Mouse (Mus musculus): Measurements from ENCODE around the gene Gm6217. TPM values are rescaled to one million over a fixed set of nuclear protein-coding genes. Genes with fewer than 3 reads are reported as not detected.
A peak's percentile ranks its signal among the peaks of the same experiment; 100 is the strongest.
"Not testable (repeated sequence)": the region's sequence is repeated elsewhere in the genome, so short reads cannot be mapped to it uniquely, and the experiment has no call there.

Gene Gm6217
- polyA plus RNA-seq (2012; rRNA removed), result not detected in 2 replicates

DNA sequence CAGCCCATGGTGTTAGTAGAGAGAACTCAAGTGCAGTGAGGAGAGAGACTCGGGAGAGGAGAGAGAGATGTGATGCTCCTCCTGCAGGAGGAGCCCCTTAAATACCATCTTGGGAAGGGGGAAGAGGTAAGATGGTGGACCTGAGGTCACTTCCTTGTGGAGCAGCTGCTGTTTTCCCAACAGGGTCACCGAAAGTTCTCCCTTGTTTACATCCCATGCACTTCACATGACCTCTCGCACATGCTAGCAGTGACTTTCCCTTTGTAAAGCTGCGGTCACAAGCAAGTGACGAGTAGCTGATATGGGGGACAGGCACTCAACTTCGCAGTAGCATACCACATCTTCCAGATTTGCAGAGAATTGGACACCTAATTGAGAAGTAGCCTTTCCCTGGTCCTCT lies at the start of gene Gm6217:
Gm6217 (minus strand) TSS at position 74 of the 400 bp plus-strand sequence.
- not testable (repeated sequence) for H3K36me3 ChIP-seq (ENCODE audit: control insufficient read depth, insufficient read depth, low read length); H3K27ac ChIP-seq (ENCODE audit: insufficient read depth, low read length); DNase-seq (ENCODE audit: low read depth in 1 of 2, low spot score in 2 of 2); H3K27me3 ChIP-seq (ENCODE audit: control insufficient read depth, insufficient read depth, low read length); H3K4me3 ChIP-seq (ENCODE audit: extremely low read depth, insufficient read depth, insufficient read length); H3K4me1 ChIP-seq (ENCODE audit: control insufficient read depth, insufficient read depth, insufficient read length)
- no CpG with 5 or more reads among the region's 6 CpGs for WGBS

DNA sequence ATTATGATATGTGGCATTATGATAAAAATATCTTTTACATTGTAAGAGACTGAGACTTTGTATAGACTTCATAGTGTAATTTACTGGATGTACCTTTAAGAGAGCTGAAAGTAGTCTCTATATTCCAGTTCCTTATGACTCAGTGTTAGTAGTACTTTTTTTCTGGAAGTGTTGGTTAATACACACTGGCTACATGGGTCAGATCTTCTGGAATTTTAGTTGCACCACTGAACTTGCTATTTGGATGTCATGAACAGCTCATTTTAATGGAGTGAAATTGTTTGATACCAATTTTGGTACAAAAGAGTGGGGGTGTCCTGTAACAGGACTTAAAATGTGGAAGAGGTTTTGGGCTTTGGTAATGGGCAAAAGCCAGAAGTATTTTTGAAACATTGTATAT lies 46.6 kb upstream of the Gm6217 start:
- no peak for TF ChIP-seq CTCF (IDR thresholded peaks at IDR 0.05; ENCODE audit: extremely low read depth, insufficient read depth, insufficient read length, insufficient replicate concordance)
- no peak for TF ChIP-seq POLR2A (IDR thresholded peaks at IDR 0.05; ENCODE audit: low read depth, low read length)
- no peak overlapping the region for H3K4me3 ChIP-seq (ENCODE audit: extremely low read depth, insufficient read depth, insufficient read length)
- no peak overlapping the region for H3K27ac ChIP-seq (ENCODE audit: insufficient read depth, low read length)
- no peaks in the 10 kb centered on the region for H3K36me3 ChIP-seq (ENCODE audit: control insufficient read depth, insufficient read depth, low read length)
- no peak for DNase-seq (ENCODE audit: low read depth in 1 of 2, low spot score in 2 of 2)
- no peaks in the 10 kb centered on the region; the same call in 1 of the 2 replicates for H3K4me1 ChIP-seq (ENCODE audit: control insufficient read depth, insufficient read depth, insufficient read length)
- H3K27me3 ChIP-seq (ENCODE audit: control insufficient read depth, insufficient read depth, low read length), result no peaks in the 10 kb centered on the region

DNA sequence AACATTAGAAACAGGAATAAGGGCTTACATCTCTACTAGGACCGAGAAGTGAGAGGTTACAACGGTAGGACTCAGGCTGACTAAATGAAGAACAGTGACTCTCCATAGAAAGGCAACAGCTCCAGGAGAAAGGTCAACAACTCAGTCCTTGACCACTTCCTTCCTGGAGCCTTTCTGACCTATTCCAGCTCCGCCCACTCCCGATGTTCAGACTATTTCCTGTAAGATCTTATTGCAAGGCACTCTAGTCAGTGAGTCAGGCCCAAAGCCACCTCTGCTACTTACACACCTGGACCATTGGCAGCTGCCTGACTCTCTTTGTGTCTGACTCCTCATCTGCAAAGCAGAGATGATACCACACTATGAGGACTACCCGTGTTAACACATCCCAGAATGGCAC lies 44.6 kb upstream of the Gm6217 start:
- no peak for DNase-seq (ENCODE audit: low read depth in 1 of 2, low spot score in 2 of 2)
- H3K4me3 ChIP-seq (ENCODE audit: extremely low read depth, insufficient read depth, insufficient read length), result no peak overlapping the region
- no peak for TF ChIP-seq POLR2A (IDR thresholded peaks at IDR 0.05; ENCODE audit: low read depth, low read length)
- no peak for TF ChIP-seq CTCF (IDR thresholded peaks at IDR 0.05; ENCODE audit: extremely low read depth, insufficient read depth, insufficient read length, insufficient replicate concordance)
- no peaks in the 10 kb centered on the region for H3K36me3 ChIP-seq (ENCODE audit: control insufficient read depth, insufficient read depth, low read length)
- H3K27me3 ChIP-seq (ENCODE audit: control insufficient read depth, insufficient read depth, low read length), result no peaks in the 10 kb centered on the region
- 40% methylated on average over 5 of the region's 5 CpGs for WGBS
- peak overlapping the region; percentile 5; the same call in 1 of the 2 replicates for H3K27ac ChIP-seq (ENCODE audit: insufficient read depth, low read length)
- no peaks in the 10 kb centered on the region; the same call in 1 of the 2 replicates for H3K4me1 ChIP-seq (ENCODE audit: control insufficient read depth, insufficient read depth, insufficient read length)

DNA sequence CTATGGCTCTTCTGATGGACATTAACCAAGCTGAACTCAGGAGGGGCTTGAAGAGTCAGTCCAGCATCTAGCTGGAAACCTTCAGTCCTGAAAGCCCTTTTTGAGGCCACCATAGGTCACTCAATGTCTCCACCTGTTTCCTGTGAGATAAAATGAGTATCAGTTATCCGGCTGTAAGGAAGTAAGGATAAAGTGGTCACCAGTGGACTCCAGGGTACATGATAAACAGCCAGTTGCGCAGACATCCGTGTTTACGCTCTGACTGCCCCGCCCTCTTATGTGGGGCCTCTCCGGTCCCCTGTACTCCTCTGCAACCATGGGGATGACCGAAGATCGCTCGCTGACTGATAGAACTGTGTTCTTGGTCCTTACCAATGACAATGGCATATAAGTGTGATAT lies 43.1 kb upstream of the Gm6217 start:
- Histone ChIP-seq H3K27ac (ENCODE audit: insufficient read depth, low read length) (peak overlapping the region; percentile 62), H3K36me3 (ENCODE audit: control insufficient read depth, insufficient read depth, low read length) (no peaks in the 10 kb centered on the region), H3K27me3 (ENCODE audit: control insufficient read depth, insufficient read depth, low read length) (no peaks in the 10 kb centered on the region), H3K4me1 (ENCODE audit: control insufficient read depth, insufficient read depth, insufficient read length) (no peaks in the 10 kb centered on the region; the same call in 1 of the 2 replicates), H3K4me3 (ENCODE audit: extremely low read depth, insufficient read depth, insufficient read length) (no peak overlapping the region)
- 50% methylated on average over 9 of the region's 9 CpGs for WGBS
- DNase-seq (ENCODE audit: low read depth in 1 of 2, low spot score in 2 of 2), result no peak
- TF ChIP-seq CTCF (IDR thresholded peaks at IDR 0.05; ENCODE audit: extremely low read depth, insufficient read depth, insufficient read length, insufficient replicate concordance), result no peak
- TF ChIP-seq POLR2A (IDR thresholded peaks at IDR 0.05; ENCODE audit: low read depth, low read length), result no peak

DNA sequence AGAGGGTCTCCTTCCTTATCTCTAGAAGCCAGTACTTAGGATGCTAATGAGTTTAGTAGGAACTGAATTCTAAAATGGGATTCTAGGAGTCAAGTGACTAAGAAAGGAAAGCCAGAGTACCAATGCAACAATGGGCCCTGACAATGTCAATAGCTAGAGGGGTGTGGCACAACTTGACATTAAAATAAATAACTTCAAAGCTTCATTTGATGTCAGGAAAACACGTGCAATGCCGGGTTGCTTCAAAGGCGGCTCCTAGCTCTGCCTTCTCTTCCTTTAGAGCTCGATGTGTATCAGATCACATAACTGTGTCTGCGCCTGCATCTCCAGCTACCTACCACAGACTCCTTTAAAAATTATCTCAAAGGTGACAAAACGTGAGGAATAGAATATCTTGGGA lies 42.7 kb upstream of the Gm6217 start:
- WGBS, result 46% methylated on average over 6 of the region's 6 CpGs
- Histone ChIP-seq H3K27ac (ENCODE audit: insufficient read depth, low read length) (peak overlapping the region; percentile 62; the same call in 1 of the 2 replicates), H3K27me3 (ENCODE audit: control insufficient read depth, insufficient read depth, low read length) (no peaks in the 10 kb centered on the region), H3K4me3 (ENCODE audit: extremely low read depth, insufficient read depth, insufficient read length) (no peak overlapping the region), H3K4me1 (ENCODE audit: control insufficient read depth, insufficient read depth, insufficient read length) (no peaks in the 10 kb centered on the region; the same call in 1 of the 2 replicates), H3K36me3 (ENCODE audit: control insufficient read depth, insufficient read depth, low read length) (no peaks in the 10 kb centered on the region)
- peak in 1 of 2 experiments; percentile 37 for DNase-seq (ENCODE audit: low read depth in 1 of 2, low spot score in 2 of 2)
- TF ChIP-seq POLR2A (IDR thresholded peaks at IDR 0.05; ENCODE audit: low read depth, low read length) (no peak), CTCF (IDR thresholded peaks at IDR 0.05; ENCODE audit: extremely low read depth, insufficient read depth, insufficient read length, insufficient replicate concordance) (no peak)

DNA sequence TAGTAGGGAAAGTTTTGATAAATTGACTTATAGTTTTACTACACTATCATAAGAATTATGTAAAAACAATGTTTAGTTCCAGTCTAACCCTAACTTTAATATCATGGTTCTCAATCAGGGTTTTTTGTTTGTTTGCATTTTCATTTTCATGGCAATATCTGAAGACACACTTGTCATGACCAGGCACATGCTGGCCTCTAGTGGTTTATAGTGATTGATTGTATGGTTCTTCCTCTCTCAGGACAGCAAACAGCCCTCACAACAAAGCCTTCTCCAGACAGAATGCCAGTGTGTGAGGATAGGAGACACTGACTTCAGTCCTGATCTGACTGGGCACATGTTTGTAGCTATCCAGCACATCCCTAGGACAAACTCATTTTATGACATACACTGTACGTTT lies 42.0 kb upstream of the Gm6217 start:
- no peak overlapping the region for H3K4me3 ChIP-seq (ENCODE audit: extremely low read depth, insufficient read depth, insufficient read length)
- H3K27me3 ChIP-seq (ENCODE audit: control insufficient read depth, insufficient read depth, low read length), result no peaks in the 10 kb centered on the region
- H3K36me3 ChIP-seq (ENCODE audit: control insufficient read depth, insufficient read depth, low read length), result no peaks in the 10 kb centered on the region
- TF ChIP-seq POLR2A (IDR thresholded peaks at IDR 0.05; ENCODE audit: low read depth, low read length) (no peak), CTCF (IDR thresholded peaks at IDR 0.05; ENCODE audit: extremely low read depth, insufficient read depth, insufficient read length, insufficient replicate concordance) (no peak)
- H3K27ac ChIP-seq (ENCODE audit: insufficient read depth, low read length), result peak overlapping the region; percentile 8; the same call in 1 of the 2 replicates
- H3K4me1 ChIP-seq (ENCODE audit: control insufficient read depth, insufficient read depth, insufficient read length), result no peaks in the 10 kb centered on the region; the same call in 1 of the 2 replicates
- WGBS, result 88% methylated on average over 1 of the region's 1 CpGs
- no peak for DNase-seq (ENCODE audit: low read depth in 1 of 2, low spot score in 2 of 2)

DNA sequence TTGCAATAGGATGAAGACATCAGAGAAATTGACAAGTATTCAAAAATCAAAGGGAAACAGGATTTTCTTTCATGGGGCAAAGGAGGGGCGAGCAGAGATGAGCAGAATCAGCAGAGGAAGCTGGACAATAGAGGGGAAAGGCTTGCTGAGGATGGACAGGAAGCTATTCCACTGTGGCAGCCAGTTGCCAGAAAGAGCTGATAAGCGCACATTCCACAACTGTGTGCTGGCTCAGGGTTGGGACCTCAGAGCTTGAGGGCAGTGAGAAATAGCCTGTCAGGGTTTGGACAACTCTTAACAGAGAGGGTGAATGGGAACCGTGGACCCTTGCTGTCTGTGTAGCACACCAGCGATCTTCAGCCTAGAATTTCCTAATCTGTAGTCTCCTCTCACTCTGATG lies 40.8 kb upstream of the Gm6217 start:
- Histone ChIP-seq H3K4me1 (ENCODE audit: control insufficient read depth, insufficient read depth, insufficient read length) (no peaks in the 10 kb centered on the region; the same call in 1 of the 2 replicates), H3K27me3 (ENCODE audit: control insufficient read depth, insufficient read depth, low read length) (no peaks in the 10 kb centered on the region), H3K36me3 (ENCODE audit: control insufficient read depth, insufficient read depth, low read length) (no peaks in the 10 kb centered on the region), H3K27ac (ENCODE audit: insufficient read depth, low read length) (no peak overlapping the region), H3K4me3 (ENCODE audit: extremely low read depth, insufficient read depth, insufficient read length) (no peak overlapping the region)
- WGBS, result 48% methylated on average over 4 of the region's 4 CpGs
- TF ChIP-seq CTCF (IDR thresholded peaks at IDR 0.05; ENCODE audit: extremely low read depth, insufficient read depth, insufficient read length, insufficient replicate concordance) (no peak), POLR2A (IDR thresholded peaks at IDR 0.05; ENCODE audit: low read depth, low read length) (no peak)
- no peak for DNase-seq (ENCODE audit: low read depth in 1 of 2, low spot score in 2 of 2)

Measured in spleen, adult 2 months (tissue).